Mouse (Mus musculus): ENCODE data around the gene Inpp5k.
"Not testable (repeated sequence)": the region's sequence is repeated elsewhere in the genome, so short reads cannot be mapped to it uniquely, and the experiment has no call there.

The Inpp5k gene

GRCm38 (mm10) chr11:75677881-75678746 lies 47.3 kb downstream of the Inpp5k start:
- no peak for DNase-seq (ENCODE audit: extremely low spot score, low spot score)

- DNase-seq (ENCODE audit: extremely low spot score, low spot score), result peak; percentile 99
Observed at GRCm38 (mm10) chr11:75678747-75679438, 48.1 kb downstream of the Inpp5k start, which contains the start of gene Crk. Gene Crk, plus strand, starts transcription at chr11:75679259.

- DNase-seq (ENCODE audit: extremely low spot score, low spot score), result no peak
Observed at GRCm38 (mm10) chr11:75679439-75680171, 48.8 kb downstream of the Inpp5k start.

- DNase-seq (ENCODE audit: extremely low spot score, low spot score), result no peak
Observed at GRCm38 (mm10) chr11:75684462-75684861, 53.7 kb downstream of the Inpp5k start.

GRCm38 (mm10) chr11:75684956-75685355 lies 54.2 kb downstream of the Inpp5k start:
- DNase-seq (ENCODE audit: extremely low spot score, low spot score), result no peak

- no peak for DNase-seq (ENCODE audit: extremely low spot score, low spot score)
Observed at GRCm38 (mm10) chr11:75687343-75687993, 56.7 kb downstream of the Inpp5k start.

- DNase-seq (ENCODE audit: extremely low spot score, low spot score), result no peak
Observed at GRCm38 (mm10) chr11:75688132-75688531, 57.3 kb downstream of the Inpp5k start.

- DNase-seq (ENCODE audit: extremely low spot score, low spot score), result no peak
Observed at GRCm38 (mm10) chr11:75689977-75690376, 59.2 kb downstream of the Inpp5k start.

GRCm38 (mm10) chr11:75691047-75691446 lies 60.3 kb downstream of the Inpp5k start:
- DNase-seq (ENCODE audit: extremely low spot score, low spot score), result no peak

- no peak for DNase-seq (ENCODE audit: extremely low spot score, low spot score)
Observed at GRCm38 (mm10) chr11:75693570-75693969, 62.8 kb downstream of the Inpp5k start.

GRCm38 (mm10) chr11:75697464-75697863 lies 66.7 kb downstream of the Inpp5k start:
- DNase-seq (ENCODE audit: extremely low spot score, low spot score), result not testable (repeated sequence)
